In genomic region chr11:99132091-99132730, GRCm38 (mm10) we compare ENCODE assay signal across 8 mouse cellular contexts. TPM values are rescaled to one million over a fixed set of nuclear protein-coding genes. Genes with fewer than 3 reads are reported as not detected.
DNase-seq lines count a peak whose midpoint lies in the region; ATAC-seq and TF ChIP-seq lines count a peak whose summit lies in the region.
"Had no signal": no experiment of that assay in that cellular context is flagged by ENCODE, and none has a peak within 500 bp of the region (broad histone marks: within the 10 kb centered on the region; RNA-seq: fewer than 3 reads in every experiment).

No protein-coding gene starts in this region.

- peak overlapping the region; percentile 51 for H3K4me2 ChIP-seq in intestine, embryonic 15.5 days (replicated peaks)
- H3K4me2 ChIP-seq in midbrain, postnatal 0 days (ENCODE audit: low read depth, low read length, poor library complexity, severe bottlenecking): peak overlapping the region; percentile 37

- H3K9ac ChIP-seq in intestine, embryonic 15.5 days: peak overlapping the region; percentile 28
- H3K9ac ChIP-seq in midbrain, postnatal 0 days (replicated peaks; ENCODE audit: low read length, poor library complexity, severe bottlenecking): peak overlapping the region; percentile 29; the same call in 1 of the 2 replicates

- intact Hi-C loops in gastrocnemius, postnatal 36 days (cut with DNase I): no loop called here

- H3K4me1 ChIP-seq in E14TG2a.4 (replicated peaks; ENCODE audit: low read depth, low read length): peaks cover 78% of the 10 kb centered on the region
- H3K4me1 ChIP-seq in intestine, embryonic 15.5 days (replicated peaks): peaks cover 45% of the 10 kb centered on the region
- peaks cover 7% of the 10 kb centered on the region for H3K4me1 ChIP-seq in midbrain, postnatal 0 days (ENCODE audit: insufficient read depth, low read length)

- no peaks in the 10 kb centered on the region for H3K9me3 ChIP-seq in E14TG2a.4 (ENCODE audit: low read length)
- no peaks in the 10 kb centered on the region for H3K9me3 ChIP-seq in intestine, embryonic 15.5 days
- no peaks in the 10 kb centered on the region for H3K9me3 ChIP-seq in midbrain, postnatal 0 days (ENCODE audit: low read length)

- H3K27me3 ChIP-seq in E14TG2a.4 (ENCODE audit: insufficient read depth, low read length): peaks cover 27% of the 10 kb centered on the region
- H3K27me3 ChIP-seq in intestine, embryonic 15.5 days (replicated peaks): no peaks in the 10 kb centered on the region
- H3K27me3 ChIP-seq in midbrain, postnatal 0 days (ENCODE audit: insufficient read depth, low read length): no peaks in the 10 kb centered on the region

- peak overlapping the region; percentile 63 for H3K4me3 ChIP-seq in E14TG2a.4 (replicated peaks; ENCODE audit: low read length)
- H3K4me3 ChIP-seq in intestine, embryonic 15.5 days (replicated peaks): peak overlapping the region; percentile 14
- peak overlapping the region; percentile 8; the same call in 1 of the 2 replicates for H3K4me3 ChIP-seq in midbrain, postnatal 0 days (ENCODE audit: low read depth, low read length)
- H3K4me3 ChIP-seq: erythroblast, embryonic 14.5 days had no signal

- 9% methylated on average over 11 of the region's 11 CpGs for WGBS in intestine, embryonic 15.5 days
- WGBS in midbrain, postnatal 0 days: 2% methylated on average over 10 of the region's 11 CpGs

- peak overlapping the region; percentile 86 for H3K27ac ChIP-seq in intestine, embryonic 15.5 days
- H3K27ac ChIP-seq in midbrain, postnatal 0 days (ENCODE audit: low read depth, low read length): no peak overlapping the region

- ATAC-seq in intestine, embryonic 15.5 days: peak; percentile 75
- peak; percentile 44 for ATAC-seq in midbrain, postnatal 0 days (ENCODE audit: low FRiP score)

- no peak for TF ChIP-seq CTCF in E14TG2a.4 (conservative IDR thresholded peaks at IDR 0.05; ENCODE audit: low read length)
- TF ChIP-seq CTCF in midbrain, postnatal 0 days (IDR thresholded peaks at IDR 0.05): no peak

- H3K36me3 ChIP-seq in E14TG2a.4 (ENCODE audit: insufficient read depth, low read length): no peaks in the 10 kb centered on the region
- H3K36me3 ChIP-seq in intestine, embryonic 15.5 days: no peaks in the 10 kb centered on the region
- H3K36me3 ChIP-seq in midbrain, postnatal 0 days (ENCODE audit: insufficient read depth, low read length): no peaks in the 10 kb centered on the region

- peak; percentile 77 for DNase-seq in T-cell, adult 2 months (ENCODE audit: low spot score)
- peak; percentile 49 to 53 for DNase-seq in gastrocnemius, postnatal 36 days
- DNase-seq in midbrain, postnatal 0 days (ENCODE audit: low spot score): peak; percentile 61
- DNase-seq in layer of hippocampus, adult 8-10 months (ENCODE audit: low spot score in 2 of 2): no peak
- no peak for DNase-seq in cerebellum, adult 8-10 months

RNA-seq across cellular contexts. Expression of gene Ccr7, which starts 22.7 kb away (rescaled TPM):
- not detected for total RNA-seq in gastrocnemius, postnatal 36 days (2021)
- 0.43 and 0.87 TPM in 2 replicates for polyA plus RNA-seq in intestine, embryonic 15.5 days (2015; fragmentation: Nextera tagmentation; extraction: Ambion mirVana)
- total RNA-seq in midbrain, postnatal 0 days (2014; rRNA removed): not detected in 2 replicates
- polyA plus RNA-seq in midbrain, postnatal 0 days (2015; fragmentation: Nextera tagmentation; extraction: Ambion mirVana): not detected in 2 replicates
- not detected for total RNA-seq in layer of hippocampus, adult 8-10 months (2022)
- polyA plus RNA-seq: erythroblast, embryonic 14.5 days had no signal

RNA-seq across cellular contexts. Expression of gene Tns4, which starts 43.1 kb away (rescaled TPM):
- not detected for total RNA-seq in gastrocnemius, postnatal 36 days (2021)
- 0.58 and 0.93 TPM in 2 replicates for polyA plus RNA-seq in intestine, embryonic 15.5 days (2015; fragmentation: Nextera tagmentation; extraction: Ambion mirVana)
- total RNA-seq in midbrain, postnatal 0 days (2014; rRNA removed): 0.38 TPM in 2 replicates
- polyA plus RNA-seq in midbrain, postnatal 0 days (2015; fragmentation: Nextera tagmentation; extraction: Ambion mirVana): 0.17 and 0.26 TPM in 2 replicates
- under 1 TPM in 2 of 4 experiments, not detected in 2; 0.27 TPM for total RNA-seq in layer of hippocampus, adult 8-10 months (2022)
- polyA plus RNA-seq: erythroblast, embryonic 14.5 days had no signal

Comparison
In these comparisons a context has a peak if more than half of its experiments do, and no peak if none do; other contexts are left out.
1. H3K4me3 ChIP-seq: peak in every context shown above with its lines; median percentile 63 in E14TG2a.4; 14 in intestine, embryonic 15.5 days; 8 in midbrain, postnatal 0 days.
2. DNase-seq: peak in T-cell, adult 2 months (single experiment), gastrocnemius, postnatal 36 days (2 of 2) and midbrain, postnatal 0 days (single experiment); none in layer of hippocampus, adult 8-10 months (0 of 2) and cerebellum, adult 8-10 months (single experiment).